Mouse (Mus musculus) left cerebral cortex, postnatal 25 days (tissue): ENCODE results near the gene Aldh3b3. TPM values are rescaled to one million over a fixed set of nuclear protein-coding genes. Genes with fewer than 3 reads are reported as not detected.

ENCODE experiments used
- total RNA-seq, 2 experiments: library from RNA; stranded (reverse); gene quantifications; 2 replicates each; pipeline ENCODE4 v1.2.3; 2021

Gene Aldh3b3
- total RNA-seq, 2 experiments from 2014 or later, result 0.11 TPM; not detected in 1

Other genes starting within 250 kb of the Aldh3b3 start
- gene Kmt5b, start 191.2 kb upstream of the Aldh3b3 start, total RNA-seq, result 10 to 100 TPM; 50.7 to 52.3 TPM
- gene Chka, start 106.9 kb upstream of the Aldh3b3 start, total RNA-seq, result 10 to 100 TPM; 82.8 to 93.7 TPM
- 10 to 100 TPM; 15.3 to 16.4 TPM for gene Tcirg1, start 51.5 kb upstream of the Aldh3b3 start, total RNA-seq
- gene Ndufs8, start 45.9 kb upstream of the Aldh3b3 start, total RNA-seq, result 100 to 1,000 TPM; 124 to 137 TPM
- 1 to 10 TPM; 2.2 to 2.4 TPM for gene Aldh3b1, start 28.8 kb upstream of the Aldh3b3 start, total RNA-seq
- gene Unc93b1, start 23.5 kb upstream of the Aldh3b3 start, total RNA-seq, result 10 to 100 TPM; 14.1 to 16.1 TPM
- gene Aldh3b2, start 13.7 kb downstream of the Aldh3b3 start, total RNA-seq, result 1 to 10 TPM; 1.7 to 2.1 TPM
- gene Acy3, start 27.9 kb downstream of the Aldh3b3 start, total RNA-seq, result 1 to 10 TPM; 3.2 to 3.4 TPM
- not detected for gene Tbx10, start 34.1 kb downstream of the Aldh3b3 start, total RNA-seq
- 1 to 10 TPM; 7.0 to 7.3 TPM for gene Nudt8, start 41.9 kb downstream of the Aldh3b3 start, total RNA-seq
- 1 to 10 TPM; 1.1 to 1.6 TPM for gene Gm49405, start 42.0 kb downstream of the Aldh3b3 start, total RNA-seq
- 1 to 10 TPM; 4.4 to 5.1 TPM for gene Doc2g, start 44.7 kb downstream of the Aldh3b3 start, total RNA-seq
- 100 to 1,000 TPM; 221 to 241 TPM for gene Ndufv1, start 54.2 kb downstream of the Aldh3b3 start, total RNA-seq
- gene Gstp1, start 79.3 kb downstream of the Aldh3b3 start, total RNA-seq, result 100 to 1,000 TPM; 266 to 294 TPM
- gene Gstp2, start 87.4 kb downstream of the Aldh3b3 start, total RNA-seq, result 10 to 100 TPM; 30.7 to 33.1 TPM
- not detected for gene Gstp3, start 100.9 kb downstream of the Aldh3b3 start, total RNA-seq
- not detected for gene Cabp2, start 122.9 kb downstream of the Aldh3b3 start, total RNA-seq
- 10 to 100 TPM; 31.8 to 35.3 TPM for gene Cdk2ap2, start 138.5 kb downstream of the Aldh3b3 start, total RNA-seq
- 100 to 1,000 TPM; 208 to 215 TPM for gene Pitpnm1, start 141.4 kb downstream of the Aldh3b3 start, total RNA-seq
- 100 to 1,000 TPM; 116 to 118 TPM for gene Aip, start 167.2 kb downstream of the Aldh3b3 start, total RNA-seq
- not detected for gene Gpr152, start 181.1 kb downstream of the Aldh3b3 start, total RNA-seq
- not detected for gene Cabp4, start 185.4 kb downstream of the Aldh3b3 start, total RNA-seq
- 10 to 100 TPM; 75.6 to 82.8 TPM for gene Coro1b, start 190.0 kb downstream of the Aldh3b3 start, total RNA-seq
- 1 to 10 TPM; 1.1 to 2.0 TPM for gene Ptprcap, start 195.0 kb downstream of the Aldh3b3 start, total RNA-seq
- gene Rps6kb2, start 204.7 kb downstream of the Aldh3b3 start, total RNA-seq, result 10 to 100 TPM; 28.5 to 32.0 TPM
- gene Carns1, start 216.8 kb downstream of the Aldh3b3 start, total RNA-seq, result 1 to 10 TPM; 6.6 to 8.7 TPM
- 1 to 10 TPM; 1.3 to 2.0 TPM for gene Tbc1d10c, start 232.6 kb downstream of the Aldh3b3 start, total RNA-seq
- gene Ppp1ca, start 233.4 kb downstream of the Aldh3b3 start, total RNA-seq, result 100 to 1,000 TPM; 318 to 320 TPM
- 1 to 10 TPM; 6.9 to 8.0 TPM for gene Rad9a, start 243.0 kb downstream of the Aldh3b3 start, total RNA-seq